Mouse (Mus musculus) CH12.LX (cell line): ENCODE results near the gene Tmem229b. TPM values are rescaled to one million over a fixed set of nuclear protein-coding genes. Genes with fewer than 3 reads are reported as not detected.

ENCODE experiments used
- DNase-seq: peaks from one replicate; pipeline ENCODE4 v3.0.0-alpha.2; 2013; ENCODE audit errors: extremely low read depth
- H3K27ac ChIP-seq: 2 replicates; pipeline ENCODE4 v1.5.1; 2012; ENCODE audit warnings: low read depth, mild to moderate bottlenecking, control low read depth, moderate library complexity; ENCODE audit not compliant: insufficient read depth
- H3K27me3 ChIP-seq: replicated peaks from 2 replicates; pipeline ENCODE3; 2012; ENCODE audit warnings: inconsistent platforms
- H3K36me3 ChIP-seq, 2 experiments: replicated peaks in 1 of 2; 2 replicates each; pipeline versions ENCODE3 to v1.6.1; 2012; ENCODE audit warnings: inconsistent platforms in 1 of 2, low read length in 1 of 2, mild to moderate bottlenecking in 1 of 2, mixed read lengths in 1 of 2, moderate library complexity in 1 of 2; ENCODE audit not compliant: control insufficient read depth in 1 of 2, insufficient read depth in 1 of 2
- H3K4me1 ChIP-seq, 2 experiments: 2 replicates each; pipeline ENCODE4 v1.6.1; 2012; ENCODE audit warnings: inconsistent platforms in 1 of 2, moderate library complexity in 1 of 2; ENCODE audit not compliant: insufficient read depth in 2 of 2, control insufficient read depth in 1 of 2
- H3K4me2 ChIP-seq: 2 replicates; pipeline ENCODE4 v1.6.1; 2012; ENCODE audit warnings: low read depth, mild to moderate bottlenecking, control low read depth; ENCODE audit not compliant: poor library complexity, insufficient read depth, severe bottlenecking
- H3K4me3 ChIP-seq, 3 experiments: fragments of 150-350 bp in 1 of 3; sonication (generic) in 1 of 3; replicated peaks in 1 of 3; 2 replicates each; pipeline versions ENCODE3 to v1.5.1; 2011 to 2012; ENCODE audit warnings: low read depth in 2 of 3, low read length in 2 of 3, mild to moderate bottlenecking in 2 of 3, moderate library complexity in 2 of 3, control low read depth in 1 of 3, improper control_type of control experiment in 1 of 3, inconsistent platforms in 1 of 3, mixed read lengths in 1 of 3; ENCODE audit not compliant: poor library complexity in 1 of 3
- H3K79me2 ChIP-seq: replicated peaks from 2 replicates; pipeline ENCODE4 v1.6.1; 2012; ENCODE audit warnings: mild to moderate bottlenecking, moderate library complexity; ENCODE audit not compliant: control insufficient read depth, poor library complexity, insufficient read depth, severe bottlenecking; ENCODE audit errors: extremely low read depth
- H3K9ac ChIP-seq: 2 replicates; pipeline ENCODE4 v1.6.1; 2012; ENCODE audit warnings: low read depth, mild to moderate bottlenecking, control low read depth, moderate library complexity; ENCODE audit not compliant: insufficient read depth
- H3K9me3 ChIP-seq: replicated peaks from 2 replicates; pipeline ENCODE3; 2012; ENCODE audit warnings: low read length, inconsistent platforms, mixed read lengths
- CHD2 ChIP-seq: IDR thresholded peaks from 2 replicates; pipeline ENCODE4 v1.6.1; 2011; ENCODE audit warnings: low read length, improper control_type of control experiment
- E2F4 ChIP-seq: IDR thresholded peaks from 2 replicates; pipeline ENCODE4 v1.6.1; 2011; ENCODE audit warnings: low read depth, low read length, improper control_type of control experiment; ENCODE audit not compliant: insufficient replicate concordance
- GABPA ChIP-seq: IDR thresholded peaks from 2 replicates; pipeline ENCODE4 v1.6.1; 2012; ENCODE audit warnings: low read depth, low read length, improper control_type of control experiment, inconsistent platforms; ENCODE audit not compliant: insufficient replicate concordance
- IRF4 ChIP-seq: IDR thresholded peaks from 2 replicates; pipeline ENCODE4 v1.6.1; 2014; ENCODE audit warnings: low read depth, mild to moderate bottlenecking, inconsistent platforms, low read length, improper control_type of control experiment
- JUND ChIP-seq: conservative IDR thresholded peaks from 2 replicates; pipeline ENCODE4 v1.6.1; 2011; ENCODE audit warnings: low read depth, low read length, improper control_type of control experiment
- MAX ChIP-seq: IDR thresholded peaks from 2 replicates; pipeline ENCODE4 v1.6.1; 2011; ENCODE audit warnings: low read length, improper control_type of control experiment
- MXI1 ChIP-seq: IDR thresholded peaks from 2 replicates; pipeline ENCODE4 v1.6.1; 2011; ENCODE audit warnings: mild to moderate bottlenecking, low read depth, low read length, improper control_type of control experiment
- MYC ChIP-seq: IDR thresholded peaks from 2 replicates; pipeline ENCODE4 v1.6.1; 2011; ENCODE audit warnings: low read depth, mild to moderate bottlenecking, improper control_type of control experiment, low read length
- PAX5 ChIP-seq: IDR thresholded peaks from 2 replicates; pipeline ENCODE4 v1.6.1; 2012; ENCODE audit warnings: low read length, inconsistent platforms, mixed read lengths
- RAD21 ChIP-seq: IDR thresholded peaks from 2 replicates; pipeline ENCODE4 v1.6.1; 2011; ENCODE audit warnings: low read depth, mild to moderate bottlenecking, low read length, improper control_type of control experiment, moderate library complexity
- RCOR1 ChIP-seq: conservative IDR thresholded peaks from 2 replicates; pipeline ENCODE4 v1.6.1; 2012; ENCODE audit warnings: low read depth, mild to moderate bottlenecking, inconsistent platforms, low read length, improper control_type of control experiment
- TBP ChIP-seq: conservative IDR thresholded peaks from 2 replicates; pipeline ENCODE4 v1.6.1; 2011; ENCODE audit warnings: low read depth, low read length, improper control_type of control experiment
- USF1 ChIP-seq: IDR thresholded peaks from 2 replicates; pipeline ENCODE4 v1.6.1; 2014; ENCODE audit warnings: low read depth, mild to moderate bottlenecking, inconsistent platforms, low read length, improper control_type of control experiment
- ZC3H11A ChIP-seq: IDR thresholded peaks from 2 replicates; pipeline ENCODE4 v1.6.1; 2012; ENCODE audit warnings: low read depth, mild to moderate bottlenecking, inconsistent platforms, low read length, improper control_type of control experiment
- ZMIZ1 ChIP-seq: IDR thresholded peaks from 2 replicates; pipeline ENCODE4 v1.6.1; 2012; ENCODE audit warnings: low read depth, mild to moderate bottlenecking, inconsistent platforms, low read length, improper control_type of control experiment
- ZNF384 ChIP-seq: IDR thresholded peaks from 2 replicates; pipeline ENCODE4 v1.6.1; 2012; ENCODE audit warnings: low read depth, low read length, improper control_type of control experiment, inconsistent platforms
- dilution Hi-C: fragments of 300-500 bp; cut with MboI; formaldehyde crosslinking; loops from 2 replicates; pipeline ENCODE4 v1.14.3; 2020; ENCODE audit warnings: low sequenced_read_pairs; ENCODE audit not compliant: extremely low pct_unique_long_range_greater_than_20kb, extremely low pct_ligation_motif_present
- in situ Hi-C: fragments of 300-500 bp; cut with MboI; formaldehyde crosslinking; loops from 3 replicates; pipeline ENCODE4 v1.14.3; 2019; ENCODE audit warnings: low sequenced_read_pairs, low pct_ligation_motif_present, low pct_unique_long_range_greater_than_20kb, mixed read lengths
- polyA plus RNA-seq: library from polyadenylated mRNA; unstranded; fragments of >175 nt; gene quantifications from 2 replicates; pipeline ENCODE4 v1.2.1, GENCODE M21; 2012; ENCODE audit warnings: low read depth; ENCODE audit not compliant: insufficient read length
- total RNA-seq, 2 experiments: library from RNA; depleted of rRNA; stranded (reverse); fragments of 300-350 nt in 1 of 2; fragments of >200 nt in 1 of 2; gene quantifications; 2 replicates each; pipeline ENCODE4 v1.2.3; 2012 to 2014

Gene Tmem229b
- total and polyA plus RNA-seq, 3 experiments = 41.7 to 129 (median 66.5) TPM

DNA sequence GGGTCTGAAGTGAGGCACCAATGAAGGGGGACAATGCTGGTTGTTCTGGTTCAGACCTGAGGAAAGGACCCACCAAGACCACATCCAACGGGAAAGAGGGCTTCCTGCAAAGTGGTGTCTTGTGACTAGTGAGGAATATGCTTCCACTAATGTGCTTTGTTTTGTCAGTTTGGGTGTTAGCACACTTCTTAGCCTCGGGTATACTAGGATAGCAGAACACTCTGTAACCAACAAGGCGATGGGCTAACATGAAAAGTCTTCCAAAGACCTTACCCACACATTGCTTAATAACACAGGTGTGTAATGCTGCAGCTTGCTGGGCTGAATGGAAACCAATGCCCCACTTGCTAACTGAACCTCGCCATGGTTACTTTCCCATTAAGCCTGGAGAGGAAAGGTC, 51.0 kb downstream of the Tmem229b start:
- H3K4me3 ChIP-seq = no peak overlapping the region
- TF ChIP-seq TBP (no peak), JUND (no peak), MXI1 (no peak), ZMIZ1 (no peak), CHD2 (no peak), RCOR1 (no peak), GABPA (no peak)
- 0 out of 4 replicates have a peak, but pooled peaks cover 0 to 5% of the 10 kb centered on the region in 2 experiments for H3K4me1 ChIP-seq
- no peak for DNase-seq
- H3K9me3 ChIP-seq = peaks cover 21% of the 10 kb centered on the region
- in situ Hi-C loops = no loop called here
- no peaks in the 10 kb centered on the region for H3K79me2 ChIP-seq
- peaks cover 0 to 48% of the 10 kb centered on the region in 2 experiments for H3K36me3 ChIP-seq
- dilution Hi-C loops = no loop called here
- H3K4me2 ChIP-seq = no peak overlapping the region
- H3K27me3 ChIP-seq = no peaks in the 10 kb centered on the region
- H3K27ac ChIP-seq = no peak overlapping the region
- no peak overlapping the region for H3K9ac ChIP-seq

DNA sequence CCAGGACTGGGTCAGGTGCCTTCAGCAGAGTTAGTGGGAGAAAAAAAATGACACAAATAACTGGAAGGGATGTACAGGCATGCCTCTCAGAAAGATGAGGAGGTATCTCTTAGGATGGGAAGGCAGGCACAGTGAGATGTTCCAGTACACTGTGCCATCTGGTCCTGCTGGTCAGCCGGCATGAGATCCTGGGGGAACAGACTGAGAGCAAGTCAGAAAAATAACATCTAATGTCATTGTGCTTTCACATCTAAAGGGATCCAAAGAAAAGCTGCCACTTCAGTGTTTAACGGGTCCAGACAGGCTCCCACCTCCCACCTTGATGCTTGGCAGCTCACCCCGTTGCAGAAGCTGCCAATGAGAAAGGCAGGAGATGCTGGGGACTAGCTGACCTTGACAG, 54.9 kb downstream of the Tmem229b start:
- Histone ChIP-seq H3K4me1 (0 out of 4 replicates have a peak, but pooled peaks cover 0 to 5% of the 10 kb centered on the region in 2 experiments), H3K4me3 (no peak overlapping the region), H3K36me3 (peaks cover 0 to 13% of the 10 kb centered on the region in 2 experiments), H3K79me2 (no peaks in the 10 kb centered on the region), H3K9me3 (peaks cover 18% of the 10 kb centered on the region), H3K9ac (no peak overlapping the region), H3K4me2 (no peak overlapping the region), H3K27ac (no peak overlapping the region)
- in situ Hi-C loops = no loop called here
- no peak for TF ChIP-seq IRF4
- TF ChIP-seq MAX = no peak
- no peak for TF ChIP-seq E2F4
- no peak for TF ChIP-seq ZC3H11A
- no peak for TF ChIP-seq RAD21
- TF ChIP-seq CHD2 = no peak
- TF ChIP-seq USF1 = no peak
- no peak for TF ChIP-seq ZNF384
- TF ChIP-seq MYC = no peak
- TF ChIP-seq PAX5 = no peak
- no peak for TF ChIP-seq MXI1
- no peak for TF ChIP-seq RCOR1
- TF ChIP-seq, all 38 proteins: peak for 0
- DNase-seq = no peak
- no peaks in the 10 kb centered on the region for H3K27me3 ChIP-seq
- dilution Hi-C loops = no loop called here
